Mouse (Mus musculus) spleen, adult 2 months (tissue): Measurements from ENCODE around the gene Hoxc9.

ENCODE experiments used
- CTCF ChIP-seq: fragments of 200-500 bp; IDR thresholded peaks from 2 replicates; pipeline ENCODE4 v1.5.1; 2011; ENCODE audit warnings: mild to moderate bottlenecking, inconsistent platforms; ENCODE audit not compliant: insufficient read depth, insufficient read length, insufficient replicate concordance; ENCODE audit errors: extremely low read depth
- POLR2A ChIP-seq: fragments of 200-500 bp; IDR thresholded peaks from 2 replicates; pipeline ENCODE4 v1.6.1; 2011; ENCODE audit warnings: low read depth, low read length, inconsistent platforms

- TF ChIP-seq CTCF, result no peak
- TF ChIP-seq POLR2A, result no peak
Measured at GRCm38 (mm10) chr15:102990461-102991397, 14.5 kb downstream of the Hoxc9 start, which contains the start of gene Hoxc8.
